29 mouse cellular contexts compared by ENCODE assay signal in genomic region chr14:78630923-78631875, GRCm38 (mm10).
DNase-seq lines count a peak whose midpoint lies in the region; ATAC-seq and TF ChIP-seq lines count a peak whose summit lies in the region.
"Had no signal": no experiment of that assay in that cellular context is flagged by ENCODE, and none has a peak within 500 bp of the region (broad histone marks: within the 10 kb centered on the region; RNA-seq: fewer than 3 reads in every experiment).

No protein-coding gene starts in this region.

- H3K36me3 ChIP-seq in thymus, adult 2 months (ENCODE audit: control insufficient read depth, insufficient read depth, low read length): no peaks in the 10 kb centered on the region
- no peaks in the 10 kb centered on the region for H3K36me3 ChIP-seq in midbrain, postnatal 0 days (ENCODE audit: insufficient read depth, low read length)
- H3K36me3 ChIP-seq in intestine, postnatal 0 days (ENCODE audit: control insufficient read depth, insufficient read depth): no peaks in the 10 kb centered on the region
- H3K36me3 ChIP-seq: forebrain, embryonic 10.5 days; forebrain, embryonic 15.5 days; liver, embryonic 12.5 days; midbrain, embryonic 10.5 days; midbrain, embryonic 15.5 days had no signal

- peak; percentile 85 for ATAC-seq in granulocyte monocyte progenitor cell, adult 5-6 weeks (replicated peaks; ENCODE audit: poor library complexity, severe bottlenecking)
- no peak for ATAC-seq in midbrain, postnatal 0 days (ENCODE audit: low FRiP score)
- no peak for ATAC-seq in inflammation-experienced regulatory T-cells, adult 6 months
- no peak for ATAC-seq in intestine, postnatal 0 days
- ATAC-seq: forebrain, embryonic 15.5 days; hindbrain, postnatal 0 days; liver, embryonic 12.5 days; liver, postnatal 0 days; midbrain, embryonic 15.5 days had no signal

- peak overlapping the region; percentile 53 for H3K27ac ChIP-seq in thymus, adult 2 months (ENCODE audit: control insufficient read depth, insufficient read depth, low read length)
- H3K27ac ChIP-seq in midbrain, postnatal 0 days (ENCODE audit: low read depth, low read length): no peak overlapping the region
- H3K27ac ChIP-seq in intestine, postnatal 0 days (ENCODE audit: low read depth, low read length): no peak overlapping the region
- H3K27ac ChIP-seq: embryonic facial prominence, embryonic 13.5 days; forebrain, embryonic 10.5 days; forebrain, embryonic 15.5 days; hindbrain, postnatal 0 days; kidney, embryonic 15.5 days; layer of hippocampus, adult 2 months; liver, embryonic 12.5 days; macrophage; midbrain, embryonic 10.5 days; midbrain, embryonic 15.5 days; neural tube, embryonic 12.5 days had no signal

- H3K9me3 ChIP-seq in midbrain, postnatal 0 days (ENCODE audit: low read length): no peaks in the 10 kb centered on the region
- no peaks in the 10 kb centered on the region for H3K9me3 ChIP-seq in intestine, postnatal 0 days (ENCODE audit: control insufficient read depth)
- H3K9me3 ChIP-seq: embryonic facial prominence, embryonic 13.5 days; forebrain, embryonic 10.5 days; forebrain, embryonic 15.5 days; kidney, embryonic 15.5 days; liver, embryonic 12.5 days; midbrain, embryonic 10.5 days; midbrain, embryonic 15.5 days; neural tube, embryonic 12.5 days had no signal

- no peak for TF ChIP-seq POLR2A in thymus, adult 2 months (IDR thresholded peaks at IDR 0.05; ENCODE audit: control insufficient read depth, extremely low read depth, insufficient read depth, low read length, poor library complexity)

- H3K4me1 ChIP-seq in thymus, adult 2 months (replicated peaks; ENCODE audit: control insufficient read depth, insufficient read depth, low read length): peaks cover 16% of the 10 kb centered on the region
- H3K4me1 ChIP-seq in midbrain, postnatal 0 days (ENCODE audit: insufficient read depth, low read length): no peaks in the 10 kb centered on the region
- H3K4me1 ChIP-seq in intestine, postnatal 0 days (replicated peaks; ENCODE audit: control insufficient read depth, insufficient read depth, low read length): no peaks in the 10 kb centered on the region
- H3K4me1 ChIP-seq: embryonic facial prominence, embryonic 13.5 days; forebrain, embryonic 10.5 days; liver, embryonic 12.5 days; midbrain, embryonic 15.5 days had no signal

- no peak for TF ChIP-seq CTCF in thymus, adult 2 months (IDR thresholded peaks at IDR 0.05; ENCODE audit: borderline replicate concordance, control insufficient read depth, extremely low read depth, insufficient read depth, low read length, poor library complexity)
- TF ChIP-seq CTCF in midbrain, postnatal 0 days (IDR thresholded peaks at IDR 0.05): no peak
- TF ChIP-seq CTCF in intestine, postnatal 0 days (IDR thresholded peaks at IDR 0.05; ENCODE audit: low read depth): no peak

- no peaks in the 10 kb centered on the region for H3K27me3 ChIP-seq in thymus, adult 2 months (ENCODE audit: control insufficient read depth, insufficient read depth, low read length)
- H3K27me3 ChIP-seq in midbrain, postnatal 0 days (ENCODE audit: insufficient read depth, low read length): no peaks in the 10 kb centered on the region
- no peaks in the 10 kb centered on the region for H3K27me3 ChIP-seq in intestine, postnatal 0 days (replicated peaks; ENCODE audit: control insufficient read depth, insufficient read depth, low read length)
- H3K27me3 ChIP-seq: CH12.LX; embryonic facial prominence, embryonic 13.5 days; forebrain, embryonic 15.5 days; kidney, embryonic 15.5 days; liver, embryonic 12.5 days; midbrain, embryonic 15.5 days; neural tube, embryonic 12.5 days had no signal

- H3K4me3 ChIP-seq in thymus, adult 2 months (ENCODE audit: control insufficient read depth, insufficient read depth, low read length): no peak overlapping the region
- no peak overlapping the region for H3K4me3 ChIP-seq in midbrain, postnatal 0 days (ENCODE audit: low read depth, low read length)
- H3K4me3 ChIP-seq in intestine, postnatal 0 days (ENCODE audit: low read depth, low read length): no peak overlapping the region
- H3K4me3 ChIP-seq: embryonic facial prominence, embryonic 13.5 days; forebrain, embryonic 10.5 days; forebrain, embryonic 15.5 days; kidney, embryonic 15.5 days; layer of hippocampus, adult 2 months; liver, embryonic 12.5 days; midbrain, embryonic 10.5 days; midbrain, embryonic 15.5 days; neural tube, embryonic 12.5 days had no signal

- H3K9ac ChIP-seq in midbrain, postnatal 0 days (replicated peaks; ENCODE audit: low read length, poor library complexity, severe bottlenecking): no peak overlapping the region
- H3K9ac ChIP-seq in intestine, postnatal 0 days (ENCODE audit: low read depth, low read length): no peak overlapping the region
- H3K9ac ChIP-seq: embryonic facial prominence, embryonic 13.5 days; forebrain, embryonic 15.5 days; kidney, embryonic 15.5 days; liver, embryonic 12.5 days; liver, postnatal 0 days; midbrain, embryonic 15.5 days; neural tube, embryonic 12.5 days had no signal

- peak; percentile 24 for DNase-seq in thymus, adult 2 months
- DNase-seq in thymus, adult 18-20 months: no peak
- peak; percentile 59 for DNase-seq in thymus, postnatal 14 days
- no peak for DNase-seq in midbrain, postnatal 0 days (ENCODE audit: low spot score)
- DNase-seq: adrenal gland, postnatal 10 days; cerebellum, adult 11-12 months; cerebellum, postnatal 10 days; gastrocnemius, postnatal 25 days; kidney, adult 11 months; kidney, postnatal 25 days; liver, postnatal 0 days; lung, postnatal 10 days; right cerebral cortex, adult 18-20 months; spleen, adult 18-20 months had no signal

- WGBS in thymus, adult 2 months: 36% methylated on average over 4 of the region's 4 CpGs
- 93% methylated on average over 4 of the region's 4 CpGs for WGBS in midbrain, postnatal 0 days
- WGBS in intestine, postnatal 0 days: 86% methylated on average over 4 of the region's 4 CpGs

- H3K4me2 ChIP-seq in midbrain, postnatal 0 days (ENCODE audit: low read depth, low read length, poor library complexity, severe bottlenecking): no peak overlapping the region
- H3K4me2 ChIP-seq in intestine, postnatal 0 days (replicated peaks; ENCODE audit: low read depth): no peak overlapping the region
- H3K4me2 ChIP-seq: embryonic facial prominence, embryonic 13.5 days; forebrain, embryonic 15.5 days; kidney, embryonic 15.5 days; liver, embryonic 12.5 days; midbrain, embryonic 15.5 days; neural tube, embryonic 12.5 days had no signal

Comparison
In these comparisons a context has a peak if more than half of its experiments do, and no peak if none do; other contexts are left out.
1. DNase-seq: peak in thymus, adult 2 months (single experiment) and thymus, postnatal 14 days (single experiment); none in thymus, adult 18-20 months (0 of 2) and midbrain, postnatal 0 days (single experiment).